Mouse (Mus musculus) kidney, embryonic 16.5 days (tissue): ENCODE measurements around the gene Cd320. TPM values are rescaled to one million over a fixed set of nuclear protein-coding genes. Genes with fewer than 3 reads are reported as not detected.
"Not testable (repeated sequence)": the region's sequence is repeated elsewhere in the genome, so short reads cannot be mapped to it uniquely, and the experiment has no call there.

Experiments
- ATAC-seq: fragments of 200-750 bp; cut with Nextera tagmentation; 2 replicates; pipeline ENCODE4 v1.8.0; 2017; ENCODE audit warnings: moderate TSS enrichment; ENCODE audit not compliant: low FRiP score, low TSS enrichment
- H3K27ac ChIP-seq: fragments of 300-500 bp; sonication (generic); 2 replicates; pipeline ENCODE4 v1.5.1; 2014; ENCODE audit warnings: low read length
- H3K27me3 ChIP-seq: fragments of 300-500 bp; sonication (generic); 2 replicates; pipeline ENCODE4 v1.6.1; 2014; ENCODE audit warnings: low read length, control low read depth, mixed read lengths; ENCODE audit not compliant: insufficient read depth
- H3K36me3 ChIP-seq: fragments of 300-500 bp; sonication (generic); 2 replicates; pipeline ENCODE4 v1.6.1; 2014; ENCODE audit warnings: low read length, control low read depth, mixed read lengths; ENCODE audit not compliant: insufficient read depth
- H3K4me1 ChIP-seq: fragments of 300-500 bp; sonication (generic); 2 replicates; pipeline ENCODE4 v1.6.1; 2014; ENCODE audit warnings: low read length, control low read depth, mixed read lengths; ENCODE audit not compliant: insufficient read depth
- H3K4me2 ChIP-seq: fragments of 300-500 bp; sonication (generic); replicated peaks from 2 replicates; pipeline ENCODE4 v1.6.1; 2014; ENCODE audit warnings: low read depth, low read length
- H3K4me3 ChIP-seq: fragments of 300-500 bp; sonication (generic); 2 replicates; pipeline ENCODE4 v1.5.1; 2014; ENCODE audit warnings: mild to moderate bottlenecking, low read length
- H3K9ac ChIP-seq: fragments of 300-500 bp; sonication (generic); replicated peaks from 2 replicates; pipeline ENCODE4 v1.6.1; 2014; ENCODE audit warnings: low read length
- H3K9me3 ChIP-seq: fragments of 300-500 bp; sonication (generic); 2 replicates; pipeline ENCODE4 v1.6.1; 2016; ENCODE audit warnings: low read length, control low read depth
- WGBS: fragments of 180-500 bp; shearing (Covaris S2); extraction: QIAGEN DNeasy Blood & Tissue Kit; methylation state at CpG from one replicate; pipeline ENCODE4 v1.1.7; 2014; 5-methylcytosine and 5-hydroxymethylcytosine counted together
- polyA plus RNA-seq: library from polyadenylated mRNA; unstranded; fragments of >200 nt; fragmentation: Nextera tagmentation; extraction: Ambion mirVana; gene quantifications from 2 replicates; pipeline ENCODE4 v1.2.1, GENCODE M21; 2015

Gene Cd320
- polyA plus RNA-seq, 1 experiment from 2014 or later = 122 TPM

- WGBS = 35% methylated on average over 7 of the region's 9 CpGs
Measured at GRCm38 (mm10) chr17:33865330-33866030, 22.6 kb downstream of the Cd320 start.

GRCm38 (mm10) chr17:33873537-33873936 lies 30.6 kb downstream of the Cd320 start, which contains the start of gene Gm7029:
Gene Gm7029 (plus strand): TSS chr17:33873837.
- not testable (repeated sequence) for ATAC-seq, H3K27ac ChIP-seq, H3K4me1 ChIP-seq, H3K4me3 ChIP-seq, H3K27me3 ChIP-seq, H3K9ac ChIP-seq, H3K4me2 ChIP-seq, H3K9me3 ChIP-seq
- peaks cover 15% of the 10 kb centered on the region for H3K36me3 ChIP-seq
- no CpG with 5 or more reads among the region's 12 CpGs for WGBS

More at GRCm38 (mm10) chr17:33865330-33866030, 22.6 kb downstream of the Cd320 start:
- no peak overlapping the region for H3K27ac ChIP-seq
- no peaks in the 10 kb centered on the region for H3K9me3 ChIP-seq
- no peak overlapping the region for H3K9ac ChIP-seq
- H3K4me1 ChIP-seq = no peaks in the 10 kb centered on the region
- H3K27me3 ChIP-seq = no peaks in the 10 kb centered on the region
- no peak overlapping the region for H3K4me2 ChIP-seq
- no peaks in the 10 kb centered on the region for H3K36me3 ChIP-seq
- no peak overlapping the region for H3K4me3 ChIP-seq
- ATAC-seq = no peak

DNA sequence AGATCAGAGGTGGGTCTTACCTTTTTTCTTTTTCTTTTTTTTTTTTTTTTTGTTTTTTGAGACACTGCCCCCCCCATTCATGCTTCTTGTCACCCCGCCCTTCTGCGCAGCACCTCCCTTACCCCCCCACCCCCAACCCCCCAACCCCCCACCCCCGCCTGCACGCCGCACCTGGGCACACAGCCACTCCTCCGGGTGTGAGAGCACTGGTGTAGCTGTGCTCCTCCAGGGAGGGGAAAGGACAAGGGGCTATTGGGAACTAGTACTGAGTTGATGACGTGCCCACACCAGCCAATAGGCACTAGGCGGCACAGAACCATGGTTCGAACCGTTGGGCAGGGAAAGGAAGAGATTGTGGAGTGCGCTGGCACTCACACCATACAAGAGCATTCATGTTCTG lies 31.5 kb downstream of the Cd320 start:
- Histone ChIP-seq H3K27ac (no peak overlapping the region), H3K4me3 (no peak overlapping the region), H3K9me3 (no peaks in the 10 kb centered on the region), H3K9ac (no peak overlapping the region), H3K4me1 (no peaks in the 10 kb centered on the region), H3K27me3 (no peaks in the 10 kb centered on the region), H3K36me3 (peaks cover 16% of the 10 kb centered on the region), H3K4me2 (no peak overlapping the region)
- ATAC-seq = no peak
- 91% methylated on average over 11 of the region's 11 CpGs for WGBS

DNA sequence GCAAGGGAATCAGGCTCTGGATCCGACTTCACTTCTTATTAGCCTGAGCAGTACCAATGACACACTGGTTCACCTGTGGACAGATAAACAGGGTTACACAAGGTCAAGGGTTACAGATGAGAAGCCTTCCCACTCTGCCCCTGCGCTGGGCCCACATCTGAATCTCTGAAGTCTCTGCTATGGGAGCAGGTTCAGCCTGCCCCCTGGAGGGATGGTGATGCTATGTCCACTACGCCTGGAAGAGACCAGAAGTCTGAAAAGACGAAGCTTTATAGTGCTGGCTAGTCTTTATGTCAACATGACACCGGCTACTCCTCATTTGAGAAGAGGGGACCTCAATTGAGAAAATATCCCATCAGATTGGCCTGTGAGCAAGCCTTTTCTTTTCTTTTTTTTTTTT lies 32.9 kb downstream of the Cd320 start:
- ATAC-seq, H3K9ac ChIP-seq, H3K4me2 ChIP-seq, H3K27me3 ChIP-seq, H3K4me3 ChIP-seq, H3K27ac ChIP-seq, H3K9me3 ChIP-seq, H3K4me1 ChIP-seq: not testable (repeated sequence)
- H3K36me3 ChIP-seq = peaks cover 24% of the 10 kb centered on the region
- WGBS = 87% methylated on average over 5 of the region's 5 CpGs

- not testable (repeated sequence) for H3K4me3 ChIP-seq
Measured at GRCm38 (mm10) chr17:33884320-33884719, 41.4 kb downstream of the Cd320 start.

DNA sequence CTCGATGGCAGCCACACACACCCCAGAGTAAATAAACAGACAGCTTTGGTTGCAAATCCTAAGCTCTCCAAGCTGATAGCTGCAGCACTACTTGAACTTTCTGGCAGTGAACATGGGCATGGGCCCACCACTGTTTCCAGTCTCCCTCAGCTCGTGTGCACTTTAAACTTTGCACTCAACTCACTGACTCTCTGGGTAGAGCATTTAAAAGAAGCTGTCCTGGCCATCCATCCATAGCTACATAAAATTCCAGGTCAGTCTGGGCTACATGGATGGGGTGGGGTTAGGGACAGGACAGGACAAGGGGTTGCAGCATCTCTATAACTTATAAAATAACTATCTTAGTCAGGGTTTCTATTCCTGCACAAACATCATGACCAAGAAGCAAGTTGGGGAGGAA lies 44.9 kb downstream of the Cd320 start:
- H3K4me1 ChIP-seq = peaks cover 10% of the 10 kb centered on the region

More at GRCm38 (mm10) chr17:33884320-33884719, 41.4 kb downstream of the Cd320 start:
- not testable (repeated sequence) for H3K4me1 ChIP-seq, H3K9me3 ChIP-seq, H3K9ac ChIP-seq, H3K27me3 ChIP-seq, ATAC-seq, H3K27ac ChIP-seq, H3K4me2 ChIP-seq
- H3K36me3 ChIP-seq = peaks cover 27% of the 10 kb centered on the region; the same call in 1 of the 2 replicates
- 94% methylated on average over 9 of the region's 11 CpGs for WGBS

DNA sequence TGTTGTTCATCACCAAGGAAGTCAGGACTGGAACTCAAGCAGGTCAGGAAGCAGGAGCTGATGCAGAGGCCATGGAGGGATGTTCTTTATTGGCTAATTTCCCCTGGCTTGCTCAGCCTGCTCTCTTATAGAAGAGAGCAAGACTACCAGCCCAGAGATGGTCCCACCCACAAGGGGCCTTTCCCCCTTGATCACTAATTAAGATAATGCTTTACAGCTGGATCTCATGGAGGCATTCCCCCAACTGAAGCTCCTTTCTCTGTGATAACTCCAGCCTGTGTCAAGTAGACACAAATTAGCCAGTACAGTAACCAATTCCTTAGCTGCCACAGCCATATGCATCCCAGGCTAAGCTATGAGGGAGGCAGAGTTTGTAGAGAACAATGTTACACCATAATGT lies 45.3 kb downstream of the Cd320 start:
- not testable (repeated sequence) for H3K36me3 ChIP-seq, H3K27me3 ChIP-seq, H3K4me3 ChIP-seq, H3K27ac ChIP-seq, H3K9ac ChIP-seq, H3K9me3 ChIP-seq, ATAC-seq
- Histone ChIP-seq H3K4me1 (peaks cover 10% of the 10 kb centered on the region), H3K4me2 (peak overlapping the region; percentile 63; the same call in 1 of the 2 replicates)

More for the DNA sequence above, 44.9 kb downstream of the Cd320 start:
- not testable (repeated sequence) for ATAC-seq, H3K36me3 ChIP-seq, H3K27ac ChIP-seq, H3K9me3 ChIP-seq, H3K9ac ChIP-seq, H3K4me2 ChIP-seq, H3K27me3 ChIP-seq, H3K4me3 ChIP-seq
- 55% methylated on average over 2 of the region's 2 CpGs for WGBS

GRCm38 (mm10) chr17:33889941-33890532 lies 47.1 kb downstream of the Cd320 start:
- Histone ChIP-seq H3K4me1 (peaks cover 10% of the 10 kb centered on the region), H3K4me3 (peak overlapping the region; percentile 62), H3K4me2 (peak overlapping the region; percentile 63), H3K9ac (peak overlapping the region; percentile 73), H3K27ac (peak overlapping the region; percentile 55; the same call in 1 of the 2 replicates)
- H3K9me3 ChIP-seq, H3K27me3 ChIP-seq, ATAC-seq, H3K36me3 ChIP-seq: not testable (repeated sequence)
- under 1% methylated on average over 38 of the region's 44 CpGs for WGBS

- Histone ChIP-seq H3K27me3 (no peaks in the 10 kb centered on the region), H3K27ac (peak within 1 kb of the TSS; percentile 55; the same call in 1 of the 2 replicates), H3K9me3 (no peaks in the 10 kb centered on the region), H3K4me1 (peaks cover 10% of the 10 kb centered on the region), H3K9ac (peak within 1 kb of the TSS; percentile 73), H3K4me3 (peak within 1 kb of the TSS; percentile 62), H3K4me2 (peak within 1 kb of the TSS; percentile 63), H3K36me3 (peaks cover 8% of the 10 kb centered on the region; the same call in 1 of the 2 replicates)
- peak; percentile 100 for ATAC-seq
- under 1% methylated on average over 49 of the region's 49 CpGs for WGBS
Measured at GRCm38 (mm10) chr17:33890533-33891059, 47.7 kb downstream of the Cd320 start, which contains the start of gene Kifc1. Gene Kifc1 (minus strand): TSS chr17:33890661.

GRCm38 (mm10) chr17:33891357-33891756 lies 48.5 kb downstream of the Cd320 start:
- 70% methylated on average over 2 of the region's 2 CpGs for WGBS
- Histone ChIP-seq H3K9ac (no peak overlapping the region), H3K27ac (no peak overlapping the region), H3K9me3 (no peaks in the 10 kb centered on the region), H3K4me1 (peaks cover 10% of the 10 kb centered on the region), H3K27me3 (no peaks in the 10 kb centered on the region), H3K4me3 (no peak overlapping the region), H3K4me2 (no peak overlapping the region), H3K36me3 (peaks cover under 1% of the 10 kb centered on the region; the same call in 1 of the 2 replicates)
- ATAC-seq = no peak
